Mouse (Mus musculus) embryonic facial prominence, embryonic 11.5 days (tissue): ENCODE data around the gene Srd5a1. TPM values are rescaled to one million over a fixed set of nuclear protein-coding genes. Genes with fewer than 3 reads are reported as not detected.
A peak's percentile ranks its signal among the peaks of the same experiment; 100 is the strongest.

ENCODE experiments used
- ATAC-seq: fragments of 200-750 bp; cut with Nextera tagmentation; replicated peaks from 2 replicates; pipeline ENCODE4 v1.8.0; 2017; ENCODE audit warnings: low read depth; ENCODE audit not compliant: insufficient number of reproducible peaks, low FRiP score, low TSS enrichment
- DNase-seq: peaks from one replicate; pipeline ENCODE4 v3.0.0-alpha.2; 2015; ENCODE audit warnings: low spot score
- H3K27ac ChIP-seq: fragments of 300-500 bp; sonication (generic); replicated peaks from 2 replicates; pipeline ENCODE4 v1.5.1; 2014; ENCODE audit warnings: mild to moderate bottlenecking, low read depth, low read length, control low read depth
- H3K27me3 ChIP-seq: fragments of 300-500 bp; sonication (generic); 2 replicates; pipeline ENCODE4 v1.6.1; 2014; ENCODE audit warnings: mild to moderate bottlenecking, low read length, moderate library complexity, mixed read lengths; ENCODE audit not compliant: control insufficient read depth, insufficient read depth
- H3K36me3 ChIP-seq: fragments of 300-500 bp; sonication (generic); replicated peaks from 2 replicates; pipeline ENCODE4 v1.6.1; 2014; ENCODE audit warnings: low read depth, mild to moderate bottlenecking, low read length, moderate library complexity, mixed read lengths; ENCODE audit not compliant: control insufficient read depth, insufficient read depth
- H3K4me1 ChIP-seq: fragments of 300-500 bp; sonication (generic); 2 replicates; pipeline ENCODE4 v1.6.1; 2014; ENCODE audit warnings: low read length, mixed read lengths; ENCODE audit not compliant: control insufficient read depth, insufficient read depth
- H3K4me2 ChIP-seq: fragments of 300-500 bp; sonication (generic); 2 replicates; pipeline ENCODE4 v1.6.1; 2014; ENCODE audit warnings: low read depth, mild to moderate bottlenecking, control low read depth, low read length, moderate library complexity
- H3K4me3 ChIP-seq: fragments of 300-500 bp; sonication (generic); 2 replicates; pipeline ENCODE4 v1.5.1; 2014; ENCODE audit warnings: low read depth, low read length, control low read depth
- H3K9ac ChIP-seq: fragments of 300-500 bp; sonication (generic); replicated peaks from 2 replicates; pipeline ENCODE4 v1.6.1; 2014; ENCODE audit warnings: mild to moderate bottlenecking, control low read depth, low read length
- H3K9me3 ChIP-seq: fragments of 300-500 bp; sonication (generic); replicated peaks from 2 replicates; pipeline ENCODE4 v1.6.1; 2016; ENCODE audit warnings: mild to moderate bottlenecking, low read length, inconsistent platforms, mixed read lengths; ENCODE audit not compliant: control insufficient read depth
- WGBS: fragments of 180-500 bp; shearing (Covaris S2); extraction: QIAGEN DNeasy Blood & Tissue Kit; methylation state at CpG from one replicate; pipeline ENCODE4 v1.1.7; 2014; 5-methylcytosine and 5-hydroxymethylcytosine counted together
- polyA plus RNA-seq: library from polyadenylated mRNA; unstranded; fragments of >200 nt; fragmentation: Nextera tagmentation; extraction: Ambion mirVana; gene quantifications from 2 replicates; pipeline ENCODE4 v1.2.1, GENCODE M21; 2014

The Srd5a1 gene
- polyA plus RNA-seq, 1 experiment from 2014 or later, result 20.8 TPM

DNA sequence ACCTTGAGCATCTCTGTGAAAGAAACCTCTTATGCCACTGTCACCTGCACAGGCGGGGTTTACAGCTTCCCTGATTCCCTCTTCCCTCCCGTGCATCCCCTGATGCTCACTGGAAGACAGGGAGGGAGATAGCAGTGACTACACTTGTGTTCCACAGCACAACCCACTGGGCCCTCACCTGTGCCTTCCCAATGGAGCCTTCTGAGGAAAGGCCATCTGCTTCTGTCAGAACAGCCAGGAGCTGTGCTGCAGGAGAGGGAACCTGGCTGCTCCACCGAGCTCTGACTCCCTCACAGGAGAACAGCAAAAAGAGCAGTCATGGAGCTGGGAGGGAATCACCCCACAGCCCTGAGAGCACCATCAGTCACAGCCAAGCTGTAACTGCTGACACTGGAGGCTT, 81.1 kb downstream of the Srd5a1 start:
- no peaks in the 10 kb centered on the region; the same call in 1 of the 2 replicates for H3K36me3 ChIP-seq
- no peak overlapping the region for H3K9ac ChIP-seq
- no peaks in the 10 kb centered on the region for H3K9me3 ChIP-seq
- H3K4me2 ChIP-seq, result no peak overlapping the region
- no peaks in the 10 kb centered on the region for H3K27me3 ChIP-seq
- no peak for DNase-seq
- peaks cover 7% of the 10 kb centered on the region for H3K4me1 ChIP-seq
- no peak for ATAC-seq
- 80% methylated on average over 3 of the region's 3 CpGs for WGBS
- no peak overlapping the region for H3K4me3 ChIP-seq
- no peak overlapping the region for H3K27ac ChIP-seq

DNA sequence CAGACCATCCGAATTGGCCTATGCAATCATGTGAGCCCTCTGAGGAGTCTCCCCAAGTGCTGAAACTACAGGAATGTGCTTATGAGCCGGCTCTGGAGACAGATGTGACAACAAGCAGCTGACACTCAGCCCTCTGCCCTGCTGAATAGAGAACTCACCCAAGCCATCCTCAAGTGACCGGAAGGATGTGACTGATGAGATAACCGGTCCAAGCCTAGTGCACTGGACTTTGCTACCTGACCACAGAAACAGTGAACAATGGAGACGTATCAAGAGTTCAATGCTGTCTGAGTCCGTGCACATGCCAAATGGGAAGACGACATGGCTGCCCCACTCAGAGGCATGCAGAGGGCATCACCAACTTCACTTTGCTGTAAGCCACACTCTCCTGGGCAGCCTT, 82.7 kb downstream of the Srd5a1 start:
- H3K4me1 ChIP-seq, result peaks cover 7% of the 10 kb centered on the region
- no peaks in the 10 kb centered on the region; the same call in 1 of the 2 replicates for H3K36me3 ChIP-seq
- 79% methylated on average over 7 of the region's 7 CpGs for WGBS
- H3K4me3 ChIP-seq, result no peak overlapping the region
- H3K4me2 ChIP-seq, result no peak overlapping the region
- H3K9me3 ChIP-seq, result no peaks in the 10 kb centered on the region
- DNase-seq (no peak), ATAC-seq (no peak)
- H3K9ac ChIP-seq, result no peak overlapping the region
- no peak overlapping the region for H3K27ac ChIP-seq
- H3K27me3 ChIP-seq, result no peaks in the 10 kb centered on the region

DNA sequence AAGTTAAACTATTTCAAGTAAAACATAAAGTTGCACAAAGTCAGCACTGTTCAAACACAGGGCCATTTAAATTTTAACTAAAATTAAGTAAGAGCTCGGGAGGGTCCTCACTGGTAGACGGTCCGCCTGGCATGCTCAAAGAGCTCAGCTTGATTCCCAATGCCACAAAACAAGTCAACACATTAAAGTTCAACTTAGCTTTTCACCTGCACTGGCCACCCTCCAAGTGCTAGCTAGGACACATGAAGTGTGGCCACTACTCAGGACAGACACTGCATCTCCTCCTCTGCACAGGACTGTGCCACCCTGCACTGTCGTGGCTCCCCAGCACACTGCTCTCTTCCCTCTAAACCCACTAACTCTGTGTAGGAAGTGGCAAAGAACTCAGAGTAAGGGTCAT, 85.4 kb downstream of the Srd5a1 start:
- ATAC-seq, result 0 out of 2 replicates have a peak, but pooled peaks have one; percentile 39
- no peaks in the 10 kb centered on the region for H3K9me3 ChIP-seq
- WGBS, result 75% methylated on average over 4 of the region's 4 CpGs
- H3K27me3 ChIP-seq, result no peaks in the 10 kb centered on the region
- H3K36me3 ChIP-seq, result no peaks in the 10 kb centered on the region; the same call in 1 of the 2 replicates
- no peak overlapping the region for H3K4me2 ChIP-seq
- no peak overlapping the region for H3K9ac ChIP-seq
- H3K4me3 ChIP-seq, result no peak overlapping the region
- DNase-seq, result no peak
- no peaks in the 10 kb centered on the region for H3K4me1 ChIP-seq
- H3K27ac ChIP-seq, result no peak overlapping the region

DNA sequence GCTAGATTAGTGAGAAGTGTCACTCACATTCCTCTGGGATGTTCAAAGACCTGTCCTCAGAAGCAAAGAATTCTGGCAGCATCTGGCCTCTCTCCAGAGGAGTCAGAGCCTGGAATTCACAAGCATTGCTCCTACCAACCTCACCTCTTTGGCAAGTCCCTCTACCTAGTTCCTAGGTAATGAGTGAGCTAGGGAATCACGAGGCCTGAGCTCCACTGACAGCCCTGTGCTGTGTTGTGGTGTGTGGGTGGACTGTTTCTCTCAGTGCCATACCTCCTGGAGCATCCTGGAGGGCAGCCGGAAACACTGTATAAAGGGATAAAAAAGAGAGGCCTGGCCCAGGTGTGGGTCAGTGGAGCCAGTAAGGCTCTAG, 87.1 kb downstream of the Srd5a1 start:
- no peak for ATAC-seq

More for the DNA sequence above, 87.1 kb downstream of the Srd5a1 start:
- Histone ChIP-seq H3K4me2 (no peak overlapping the region), H3K36me3 (no peaks in the 10 kb centered on the region), H3K4me3 (no peak overlapping the region), H3K4me1 (no peaks in the 10 kb centered on the region), H3K27ac (no peak overlapping the region), H3K9me3 (no peaks in the 10 kb centered on the region), H3K9ac (no peak overlapping the region), H3K27me3 (no peaks in the 10 kb centered on the region)
- DNase-seq, result no peak
- WGBS, result 89% methylated on average over 2 of the region's 2 CpGs

Other genes with a start within 250 kb of the Srd5a1 start
- 152 and 159 TPM in 2 replicates for gene Nsun2, start 77.7 kb downstream of the Srd5a1 start, polyA plus RNA-seq
- 6.6 and 7.1 TPM in 2 replicates for gene Tent4a, start 76.8 kb downstream of the Srd5a1 start, polyA plus RNA-seq
- 2.6 and 3.2 TPM in 2 replicates for gene Ube2ql1, start 128.4 kb upstream of the Srd5a1 start, polyA plus RNA-seq
- 177 and 186 TPM in 2 replicates for gene Med10, start 191.0 kb upstream of the Srd5a1 start, polyA plus RNA-seq